Comparison of ENCODE assay signal across 25 mouse cellular contexts in the genomic region with DNA sequence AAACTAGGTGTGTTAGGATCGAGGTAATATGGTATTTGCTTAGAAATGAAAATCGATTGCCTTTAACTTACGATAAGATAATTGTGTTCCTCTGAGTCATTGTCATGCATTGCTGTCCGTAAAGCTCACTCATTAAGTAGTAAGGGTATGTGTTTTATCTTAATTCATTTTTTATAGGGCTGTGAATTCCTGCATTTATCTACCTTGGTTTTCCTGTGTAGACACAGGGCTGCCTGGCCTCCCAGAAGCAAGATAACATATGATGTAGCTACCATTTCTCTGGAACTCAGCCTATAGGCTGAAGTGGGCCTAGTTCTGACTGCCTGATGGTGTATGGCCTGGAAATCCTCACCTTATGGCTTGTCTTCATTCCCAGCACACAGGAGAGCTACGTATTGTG.
"Had no signal": no experiment of that assay in that cellular context is flagged by ENCODE, and none has a peak within 500 bp of the region (broad histone marks: within the 10 kb centered on the region; RNA-seq: fewer than 3 reads in every experiment).

No protein-coding gene starts in this region.

- H3K27ac ChIP-seq: heart, adult 2 months; heart, embryonic 13.5 days; heart, embryonic 15.5 days; hindbrain, embryonic 13.5 days; hindbrain, embryonic 15.5 days; hindbrain, postnatal 0 days; kidney, embryonic 15.5 days; kidney, postnatal 0 days; limb, embryonic 13.5 days; limb, embryonic 15.5 days; liver, embryonic 12.5 days had no signal

- H3K27me3 ChIP-seq: heart, embryonic 13.5 days; heart, embryonic 15.5 days; hindbrain, embryonic 13.5 days; hindbrain, embryonic 15.5 days; kidney, embryonic 15.5 days; limb, embryonic 13.5 days; limb, embryonic 15.5 days had no signal

- H3K9ac ChIP-seq: heart, embryonic 13.5 days; heart, embryonic 15.5 days; hindbrain, embryonic 13.5 days; hindbrain, embryonic 15.5 days; kidney, embryonic 15.5 days; limb, embryonic 13.5 days; limb, embryonic 15.5 days; liver, embryonic 12.5 days had no signal

- H3K9me3 ChIP-seq: heart, embryonic 13.5 days; heart, embryonic 15.5 days; hindbrain, embryonic 13.5 days; hindbrain, embryonic 15.5 days; kidney, embryonic 15.5 days; limb, embryonic 15.5 days; liver, embryonic 12.5 days had no signal

- H3K36me3 ChIP-seq: heart, embryonic 13.5 days; heart, embryonic 15.5 days; hindbrain, embryonic 13.5 days; hindbrain, embryonic 15.5 days; kidney, embryonic 15.5 days; limb, embryonic 13.5 days; limb, embryonic 15.5 days; liver, embryonic 12.5 days had no signal

- ATAC-seq: hindbrain, postnatal 0 days; liver, embryonic 12.5 days had no signal

- H3K4me3 ChIP-seq: heart, adult 2 months; heart, embryonic 13.5 days; heart, embryonic 15.5 days; hindbrain, embryonic 13.5 days; hindbrain, embryonic 15.5 days; kidney, embryonic 15.5 days; limb, embryonic 13.5 days; limb, embryonic 15.5 days; liver, embryonic 12.5 days had no signal

- H3K4me2 ChIP-seq: heart, embryonic 11.5 days; heart, embryonic 13.5 days; heart, embryonic 15.5 days; hindbrain, embryonic 13.5 days; hindbrain, embryonic 15.5 days; kidney, embryonic 15.5 days; limb, embryonic 13.5 days; limb, embryonic 15.5 days; liver, embryonic 12.5 days had no signal

- H3K4me1 ChIP-seq: heart, embryonic 15.5 days; hindbrain, embryonic 13.5 days; kidney, embryonic 15.5 days; limb, embryonic 13.5 days; limb, embryonic 15.5 days had no signal

- DNase-seq: gastrocnemius, postnatal 14 days; gastrocnemius, postnatal 36 days; heart, adult 11 months; heart, adult 2 months; heart, postnatal 14 days; heart, postnatal 36 days; kidney, adult 11 months; kidney, adult 2 months; kidney, adult 9 months; kidney, postnatal 14 days; kidney, postnatal 36 days; layer of hippocampus, adult 9-11 months; layer of hippocampus, postnatal 36 days; left cerebral cortex, postnatal 4 days had no signal
